ENCODE assay signal across 15 mouse cellular contexts in genomic region chr13:43428436-43428835, GRCm38 (mm10).
"Had no signal": no experiment of that assay in that cellular context is flagged by ENCODE, and none has a peak within 500 bp of the region (broad histone marks: within the 10 kb centered on the region; RNA-seq: fewer than 3 reads in every experiment).

No protein-coding gene starts in this region.

- H3K9me3 ChIP-seq: kidney, embryonic 15.5 days; limb, embryonic 13.5 days; liver, embryonic 13.5 days; megakaryocyte, embryonic 14.5 days had no signal

- DNase-seq: kidney, adult 8-10 months; kidney, postnatal 10 days; kidney, postnatal 36 days; left cerebral cortex, postnatal 4 days; liver, embryonic 13.5 days; lung, adult 2 months; lung, postnatal 10 days; lung, postnatal 36 days; midbrain, embryonic 14.5 days; thymus, adult 18-20 months; thymus, postnatal 36 days had no signal

- H3K27ac ChIP-seq: kidney, embryonic 15.5 days; limb, embryonic 13.5 days; liver, embryonic 13.5 days had no signal

- H3K4me3 ChIP-seq: kidney, embryonic 15.5 days; limb, embryonic 13.5 days; liver, embryonic 13.5 days; megakaryocyte, embryonic 14.5 days had no signal

- H3K27me3 ChIP-seq: kidney, embryonic 15.5 days; limb, embryonic 13.5 days; liver, embryonic 13.5 days; megakaryocyte, embryonic 14.5 days had no signal

- H3K9ac ChIP-seq: kidney, embryonic 15.5 days; limb, embryonic 13.5 days; liver, embryonic 13.5 days had no signal

- H3K4me1 ChIP-seq: kidney, embryonic 15.5 days; limb, embryonic 13.5 days had no signal

- H3K4me2 ChIP-seq: kidney, embryonic 15.5 days; limb, embryonic 13.5 days; liver, embryonic 13.5 days; midbrain, embryonic 11.5 days had no signal
